Mouse (Mus musculus): Measurements from ENCODE around the gene Dynlrb2. TPM values are rescaled to one million over a fixed set of nuclear protein-coding genes. Genes with fewer than 3 reads are reported as not detected.

Gene Dynlrb2
- polyA plus RNA-seq, 1 experiment from 2014 or later, result 25.5 TPM

Other genes starting within 250 kb of the Dynlrb2 start
- gene Cdyl2, start 228.0 kb downstream of the Dynlrb2 start, polyA plus RNA-seq (2014; fragmentation: Nextera tagmentation; extraction: Ambion mirVana), result 12.7 and 13.7 TPM in 2 replicates